Mouse (Mus musculus): ENCODE measurements around the gene Angpt4.

Angpt4 gene

DNA sequence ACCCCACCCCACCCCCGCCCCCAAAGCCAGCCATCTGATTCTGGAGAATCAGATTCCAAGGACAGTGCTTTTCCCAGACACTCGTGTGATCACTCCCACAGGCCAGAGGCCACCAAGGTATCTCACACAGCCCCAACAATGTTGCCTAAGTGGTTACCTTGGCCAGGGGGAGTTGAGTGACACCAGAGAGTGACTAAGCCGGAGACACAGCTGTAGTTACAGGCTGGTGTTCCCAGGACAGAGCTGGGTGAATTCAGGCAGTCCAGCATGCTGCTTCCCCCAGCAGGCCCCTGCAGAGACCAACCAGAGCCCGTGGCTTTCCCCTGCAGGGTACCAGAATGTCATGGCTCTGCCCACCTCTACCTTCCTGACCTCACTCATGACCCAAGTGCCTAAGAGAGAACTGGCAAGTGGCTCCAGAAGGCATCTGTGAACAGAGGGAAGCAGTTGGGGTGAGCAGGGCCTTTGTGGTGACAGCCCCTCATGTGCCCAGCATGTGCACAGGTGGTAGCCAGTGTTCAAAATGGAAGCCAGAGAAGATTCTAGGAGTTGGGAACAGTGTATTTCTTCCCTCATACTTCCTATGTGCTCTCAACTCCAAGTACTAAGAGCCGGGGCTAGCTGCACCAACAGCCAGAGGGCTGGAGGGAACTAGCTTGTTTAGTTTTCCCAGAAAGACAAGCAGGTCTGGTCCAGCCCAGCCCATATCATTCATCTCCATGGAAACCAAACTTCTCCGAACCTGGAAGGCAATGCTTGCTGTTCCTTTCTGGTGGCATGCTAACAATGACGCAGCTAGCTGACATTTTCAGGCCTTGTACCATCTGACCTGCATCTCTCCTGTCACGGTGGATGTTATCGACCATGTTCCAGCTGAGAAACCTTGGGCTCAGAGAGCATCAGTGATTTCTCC, 50.5 kb downstream of the Angpt4 start:
- no peak for DNase-seq (ENCODE audit: extremely low spot score, low spot score)

GRCm38 (mm10) chr2:151962474-151962873, 51.5 kb downstream of the Angpt4 start:
- DNase-seq (ENCODE audit: extremely low spot score, low spot score) = no peak

GRCm38 (mm10) chr2:151963319-151963718, 52.3 kb downstream of the Angpt4 start:
- DNase-seq (ENCODE audit: extremely low spot score, low spot score) = no peak

DNA sequence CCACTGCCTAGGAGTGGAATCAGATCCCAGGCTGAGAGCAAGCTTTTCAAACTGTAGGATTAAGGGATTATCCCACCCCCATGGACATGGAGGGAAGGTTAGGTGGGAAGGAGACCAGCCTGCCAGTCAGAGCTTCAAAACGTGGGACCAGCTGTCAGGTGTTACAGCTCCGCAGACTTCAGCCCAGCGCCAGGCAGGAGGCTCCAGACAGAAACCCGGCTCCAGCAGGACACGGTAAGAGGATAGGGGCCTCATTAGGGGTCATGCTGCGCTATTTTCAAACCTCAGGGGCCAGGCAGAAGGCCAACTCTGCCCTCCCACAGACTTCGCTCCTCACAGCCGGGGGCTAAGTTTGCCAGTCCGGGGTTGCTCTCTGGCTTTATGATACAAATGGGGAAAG, 53.0 kb downstream of the Angpt4 start:
- DNase-seq (ENCODE audit: extremely low spot score, low spot score) = no peak

DNA sequence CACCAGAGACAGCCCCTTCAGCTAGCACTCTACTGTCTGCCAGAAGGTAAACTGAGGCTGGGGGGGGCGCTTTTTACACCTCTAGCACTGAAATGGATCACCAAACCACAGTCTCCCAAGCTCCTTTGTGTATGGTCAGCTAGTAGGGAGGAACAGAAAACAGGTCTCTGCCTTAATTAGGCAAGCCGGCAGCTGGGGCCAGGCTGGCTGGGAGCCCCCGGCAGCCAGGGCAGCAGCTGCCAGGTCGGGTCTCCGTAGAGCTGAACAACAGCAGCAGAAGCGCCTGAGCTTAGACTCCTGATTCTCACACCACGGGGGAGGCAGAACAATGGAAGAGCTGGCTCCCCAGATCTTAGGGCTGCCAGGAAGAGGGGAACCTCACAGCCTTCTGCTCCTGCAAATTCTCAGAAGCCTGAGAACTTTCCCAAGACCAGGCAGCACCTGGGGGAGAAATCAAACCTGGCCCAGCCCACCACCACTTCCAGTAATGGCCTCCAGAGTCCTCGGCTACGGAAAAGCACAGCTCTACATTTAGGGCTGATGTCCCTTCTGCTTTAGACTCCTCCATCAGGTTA, 56.3 kb downstream of the Angpt4 start:
- DNase-seq (ENCODE audit: extremely low spot score, low spot score) = no peak

DNA sequence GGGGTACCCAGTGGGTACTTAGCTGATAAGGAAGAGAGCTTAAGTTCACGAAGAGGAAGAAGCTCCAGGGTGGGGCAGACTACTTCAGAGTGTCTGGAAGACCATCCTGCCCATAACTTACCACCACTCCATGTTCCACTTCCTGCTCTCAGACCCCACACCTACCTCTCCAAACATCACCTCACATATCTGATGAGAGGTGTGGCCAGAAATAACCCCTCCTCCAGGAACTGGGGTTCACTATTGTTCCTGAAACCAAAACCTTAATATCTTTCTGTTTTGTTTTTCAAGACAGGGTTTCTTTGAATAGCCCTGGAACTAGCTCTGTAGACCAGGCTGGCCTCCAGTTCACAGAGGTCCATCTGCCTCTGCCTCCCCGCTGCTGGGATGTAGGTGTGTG, 56.8 kb downstream of the Angpt4 start:
- DNase-seq (ENCODE audit: extremely low spot score, low spot score) = no peak

DNA sequence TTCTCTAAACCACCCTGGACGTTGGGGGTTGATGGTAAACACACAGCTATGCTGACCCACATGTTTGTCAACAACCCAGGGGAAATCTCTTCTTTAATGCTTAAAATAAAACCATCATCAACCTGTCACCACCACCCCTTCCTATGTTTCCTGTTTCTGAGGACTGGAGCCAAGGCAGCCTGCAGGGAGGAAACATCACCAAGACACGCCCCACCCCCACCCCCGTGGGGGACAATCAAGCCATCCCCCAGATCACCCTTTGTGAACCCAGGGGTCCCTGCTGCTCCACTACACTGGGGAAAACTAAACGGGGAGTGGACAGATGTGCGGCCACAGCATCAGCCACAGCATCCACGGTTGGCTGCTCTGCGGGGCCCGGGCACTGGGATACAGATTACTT, 57.4 kb downstream of the Angpt4 start:
- no peak for DNase-seq (ENCODE audit: extremely low spot score, low spot score)

- DNase-seq (ENCODE audit: extremely low spot score, low spot score) = no peak
Measured at GRCm38 (mm10) chr2:151968986-151969385, 58.0 kb downstream of the Angpt4 start.

- DNase-seq (ENCODE audit: extremely low spot score, low spot score) = no peak
Measured at GRCm38 (mm10) chr2:151969396-151969795, 58.4 kb downstream of the Angpt4 start.

GRCm38 (mm10) chr2:151970191-151971172, 59.5 kb downstream of the Angpt4 start:
- DNase-seq (ENCODE audit: extremely low spot score, low spot score) = peak; percentile 83

DNA sequence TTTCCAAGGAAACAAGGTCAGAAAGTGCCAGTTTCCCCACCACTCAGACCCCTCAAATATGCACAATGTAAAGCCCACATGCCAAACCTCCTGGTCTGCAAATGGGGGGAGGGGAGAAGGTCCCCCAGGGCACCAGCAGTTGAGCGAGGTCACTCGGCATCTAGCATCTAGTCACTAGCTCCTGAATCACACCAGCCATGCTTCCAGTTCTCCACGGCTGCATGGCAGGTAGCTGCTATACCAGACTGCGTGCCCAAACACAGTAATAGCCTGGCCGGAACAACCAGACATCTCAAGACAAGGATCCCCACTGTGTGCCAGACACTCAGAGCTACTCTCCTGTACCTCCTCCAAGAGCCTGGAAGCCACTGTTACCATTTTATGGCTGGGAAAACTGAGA, 60.7 kb downstream of the Angpt4 start:
- no peak for DNase-seq (ENCODE audit: extremely low spot score, low spot score)

DNA sequence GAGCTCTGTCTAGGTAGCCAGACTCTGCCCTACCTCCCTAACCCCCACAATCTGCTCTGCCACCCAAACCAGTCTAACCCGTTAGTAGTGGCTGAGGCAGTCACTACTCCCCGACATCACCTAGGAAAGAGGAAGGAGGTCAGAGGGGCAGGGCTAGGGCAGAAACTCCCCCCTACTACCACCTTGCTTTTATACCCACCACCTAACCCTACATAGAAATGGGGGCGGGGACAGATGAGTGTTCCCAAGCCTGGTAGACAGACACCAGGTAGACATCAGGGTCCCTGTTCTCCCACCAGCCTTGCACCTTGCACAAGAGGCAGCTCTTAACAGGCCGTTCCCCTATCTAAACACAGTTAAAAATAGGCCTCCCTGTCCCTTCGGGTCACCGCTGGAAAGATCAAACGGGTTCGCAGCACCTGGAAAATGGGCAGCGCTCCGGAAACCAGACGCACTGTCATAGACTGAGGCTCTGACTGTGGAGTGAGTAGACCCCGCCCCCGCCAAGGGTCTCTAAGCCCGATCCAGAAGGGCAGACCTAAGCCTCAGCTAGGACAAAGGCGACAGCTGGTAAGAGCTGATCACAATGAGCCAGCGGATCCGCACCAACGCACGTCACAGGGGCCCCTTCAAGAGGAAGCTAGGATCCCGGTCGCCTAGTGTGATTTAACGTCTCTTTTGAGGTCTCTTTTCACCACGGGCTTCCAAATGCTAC, 62.0 kb downstream of the Angpt4 start:
- peak; percentile 67 for DNase-seq (ENCODE audit: extremely low spot score, low spot score)

GRCm38 (mm10) chr2:151973595-151974562, 62.9 kb downstream of the Angpt4 start:
- DNase-seq (ENCODE audit: extremely low spot score, low spot score) = no peak

DNA sequence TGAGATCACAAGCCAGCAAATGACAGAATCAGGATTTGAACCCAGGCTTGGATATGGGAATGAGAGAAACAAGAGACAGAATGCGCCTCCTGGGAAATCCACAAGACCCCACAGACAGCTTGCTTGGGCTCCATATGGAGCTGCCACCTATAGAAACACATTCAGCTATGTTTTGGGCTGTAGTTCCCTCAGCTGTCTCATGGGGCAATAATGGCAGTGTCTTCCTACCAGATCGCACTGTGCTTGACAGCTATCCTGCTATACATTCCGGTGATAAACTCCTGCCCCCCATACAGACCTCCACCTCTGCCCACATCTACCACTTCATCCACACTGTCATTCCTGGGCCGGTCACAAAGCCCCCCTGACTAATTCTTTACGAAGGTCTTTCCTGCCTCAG, 64.3 kb downstream of the Angpt4 start:
- DNase-seq (ENCODE audit: extremely low spot score, low spot score) = no peak

DNA sequence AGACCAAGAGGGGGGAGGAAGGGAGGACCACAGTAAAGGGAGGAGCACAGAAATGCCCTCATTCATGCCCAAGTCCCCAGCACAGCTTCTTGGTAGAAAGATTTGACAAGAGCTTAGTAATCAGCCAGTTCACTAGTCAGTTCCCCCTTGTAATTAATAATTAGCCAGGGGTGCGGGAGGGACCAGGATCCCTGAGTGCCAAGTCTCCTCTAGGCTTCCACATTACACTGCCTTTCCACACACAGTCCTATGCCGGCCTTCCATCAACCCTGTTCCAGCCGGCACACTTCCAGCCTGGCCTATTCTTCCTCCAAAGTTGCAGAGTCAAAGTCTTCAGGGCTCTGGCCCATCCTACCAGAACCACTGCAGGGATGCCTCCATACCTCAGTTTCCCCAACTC, 65.1 kb downstream of the Angpt4 start:
- no peak for DNase-seq (ENCODE audit: extremely low spot score, low spot score)

GRCm38 (mm10) chr2:151977689-151978440, 66.9 kb downstream of the Angpt4 start:
- no peak for DNase-seq (ENCODE audit: extremely low spot score, low spot score)

DNA sequence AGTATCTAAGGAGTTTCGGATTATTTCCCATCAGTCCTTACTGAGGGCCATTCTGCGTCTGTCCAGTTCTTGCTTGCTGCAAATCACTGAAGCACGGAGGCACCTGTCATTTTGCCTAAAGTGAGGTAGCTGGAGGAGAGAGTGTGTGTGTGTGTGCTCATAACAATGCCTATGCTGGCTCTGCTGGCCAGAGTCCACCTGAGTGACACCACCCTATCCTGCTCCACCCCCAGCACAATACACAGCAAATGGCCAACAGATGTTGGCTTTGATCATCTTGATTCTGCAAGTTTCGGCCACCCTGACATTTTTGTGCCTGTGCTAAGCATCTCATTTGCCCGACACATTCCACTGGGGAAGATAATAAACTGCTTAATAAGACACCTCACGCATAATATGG, 67.5 kb downstream of the Angpt4 start:
- DNase-seq (ENCODE audit: extremely low spot score, low spot score) = no peak

- DNase-seq (ENCODE audit: extremely low spot score, low spot score) = peak; percentile 91
Measured at GRCm38 (mm10) chr2:151979470-151980354, 68.7 kb downstream of the Angpt4 start, which contains the start of gene Fam110a. TSS of gene Fam110a (minus strand) at chr2:151980219.

All from neural tube, embryonic 10.5 days (tissue).